Mouse (Mus musculus) thymus, adult 2 months (tissue): ENCODE measurements around the gene Qrfpr.

Source experiments
- CTCF ChIP-seq: fragments of 200-500 bp; IDR thresholded peaks from 2 replicates; pipeline ENCODE4 v1.5.1; 2012; ENCODE audit warnings: mild to moderate bottlenecking, control low read depth, low read length, moderate library complexity, borderline replicate concordance; ENCODE audit not compliant: control insufficient read depth, poor library complexity, insufficient read depth; ENCODE audit errors: extremely low read depth
- POLR2A ChIP-seq: fragments of 200-500 bp; IDR thresholded peaks from 2 replicates; pipeline ENCODE4 v1.6.1; 2012; ENCODE audit warnings: mild to moderate bottlenecking, low read length, control low read depth, moderate library complexity; ENCODE audit not compliant: control insufficient read depth, poor library complexity, insufficient read depth; ENCODE audit errors: extremely low read depth

- TF ChIP-seq CTCF (no peak; the same call in 1 of the 2 replicates), POLR2A (peak; percentile 31; the same call in 1 of the 2 replicates)
Measured at GRCm38 (mm10) chr3:36150934-36151686, 71.0 kb downstream of the Qrfpr start, which contains the start of gene D3Ertd254e.
